Mouse (Mus musculus) T-helper 1 cell (primary cell): ENCODE results near the gene 4930583I09Rik.

Experiments used
- in situ Hi-C: fragments of 300-600 bp; cut with MboI, MseI; formaldehyde crosslinking; loops from one replicate; pipeline ENCODE4 v1.15.1; 2025; ENCODE audit warnings: high pct_unique_total_duplicates

Gene 4930583I09Rik

DNA sequence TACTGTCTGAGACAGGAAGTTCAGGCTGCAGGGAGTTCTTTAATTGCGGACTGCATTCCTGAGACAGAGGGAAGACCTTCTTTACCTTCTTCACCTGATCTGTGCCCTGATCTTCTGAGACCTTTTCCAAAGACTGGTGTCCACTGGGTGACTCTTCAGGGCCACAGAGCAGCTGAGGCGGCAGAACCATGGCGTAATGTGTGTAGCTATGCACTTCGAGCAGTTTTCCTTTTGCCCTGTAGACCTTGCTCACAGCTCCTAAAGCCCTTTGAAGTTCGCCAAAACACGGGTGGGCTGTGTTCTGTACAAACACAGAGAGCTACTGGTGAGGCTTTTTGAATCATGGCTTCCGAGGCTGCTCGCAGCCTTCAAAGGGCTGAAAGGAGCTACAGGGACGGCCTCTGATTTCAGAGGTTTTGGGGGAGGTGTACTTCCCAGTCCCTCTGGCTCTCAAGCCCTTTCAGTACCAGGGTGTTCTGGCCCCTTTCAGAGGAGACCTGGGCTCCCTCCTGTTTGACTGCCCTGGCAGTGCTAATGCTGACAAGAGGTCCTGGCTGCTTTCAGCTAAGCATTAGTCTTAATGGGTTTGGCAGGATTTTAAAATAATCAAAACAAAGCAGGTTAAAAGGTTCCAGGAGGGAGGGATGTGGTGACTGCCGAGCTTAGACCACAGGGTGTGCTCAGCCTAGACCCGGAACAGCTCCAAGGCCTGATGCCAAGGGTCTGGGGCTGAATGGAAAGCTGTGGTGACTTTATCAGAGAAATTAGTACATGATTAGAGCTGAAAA is 33.5 kb downstream of the 4930583I09Rik start:
- in situ Hi-C loops, result no loop called here

DNA sequence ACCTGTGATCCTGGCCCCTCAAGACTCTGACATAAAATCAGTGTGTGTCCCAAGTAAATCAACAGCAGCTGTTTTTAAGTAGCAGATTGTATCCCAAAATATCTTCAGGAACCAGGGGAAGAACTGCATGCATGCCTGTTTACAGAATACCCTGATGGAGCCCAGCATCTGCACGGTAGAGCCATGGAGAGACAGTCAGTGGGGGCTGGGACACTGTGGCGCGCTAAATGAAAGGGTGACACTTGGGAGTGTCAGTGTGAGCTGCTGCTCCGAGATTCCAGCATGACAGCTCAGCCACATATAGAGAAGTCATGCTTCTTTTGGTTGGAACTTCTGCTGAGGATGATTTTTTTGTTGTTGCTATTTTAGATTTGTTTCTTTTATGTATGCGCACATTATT is 43.2 kb downstream of the 4930583I09Rik start:
- in situ Hi-C loops, result no loop called here

DNA sequence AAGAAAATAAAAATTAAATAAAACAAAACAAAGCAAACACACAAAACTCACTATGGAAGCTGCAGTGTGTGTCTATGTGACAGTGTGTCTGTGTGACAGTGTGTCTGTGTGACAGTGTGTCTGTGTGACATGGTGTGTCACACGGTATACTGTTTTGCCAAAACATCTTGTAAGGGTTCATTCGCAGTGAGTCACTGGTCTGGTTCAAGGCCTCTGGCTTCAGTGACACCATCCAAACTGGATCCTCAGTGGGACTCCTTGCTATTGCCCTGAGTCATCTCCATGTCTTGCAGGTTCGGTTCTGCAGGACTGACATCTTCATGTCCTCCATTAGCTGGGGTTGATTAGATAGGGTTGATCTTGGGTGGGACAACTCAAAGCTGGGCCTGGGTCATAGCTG is 43.8 kb downstream of the 4930583I09Rik start:
- in situ Hi-C loops, result no loop called here

DNA sequence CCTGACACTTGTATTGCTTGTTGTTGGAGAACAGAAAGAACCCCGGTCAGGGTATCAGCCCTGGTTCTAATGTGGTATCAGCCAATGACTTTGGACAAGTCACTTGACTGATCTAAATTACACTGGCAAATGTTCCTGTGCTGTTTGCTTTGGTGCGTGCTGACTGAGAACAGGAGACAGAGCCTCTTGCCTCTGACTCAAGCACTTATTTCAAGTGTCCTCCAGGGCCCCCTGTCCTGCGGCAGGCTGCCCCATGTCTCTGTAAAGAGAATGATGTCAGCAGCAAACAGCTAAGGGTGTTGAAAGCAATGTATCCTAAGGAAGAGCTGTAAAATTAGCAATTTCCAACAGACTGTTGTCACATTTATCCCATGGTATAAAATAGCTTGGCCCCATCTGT is 46.7 kb downstream of the 4930583I09Rik start:
- in situ Hi-C loops, result loop anchor here (5.0 kb wide), 1 partner anchor 73 kb away; no protein-coding TSS in a partner anchor

DNA sequence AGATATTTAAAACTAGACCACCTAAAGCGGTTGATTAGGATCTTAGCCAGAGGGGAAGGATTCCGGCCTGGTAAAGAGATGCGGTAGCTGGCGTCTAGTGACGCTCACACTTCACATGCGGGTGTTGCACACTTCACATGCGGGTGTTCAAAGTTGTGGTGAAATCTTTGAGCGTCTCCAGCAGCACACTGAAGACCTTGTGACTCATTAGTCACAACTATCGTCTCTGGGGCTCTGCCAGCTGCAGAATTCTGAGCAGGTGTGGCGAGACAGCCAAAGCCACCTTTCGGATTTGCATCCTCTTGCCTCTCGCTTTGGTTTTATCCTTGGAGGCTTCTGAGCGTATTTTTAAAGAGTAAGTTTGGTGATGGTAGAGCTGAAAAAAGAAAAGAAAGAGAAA is 47.6 kb downstream of the 4930583I09Rik start:
- in situ Hi-C loops, result loop anchor here (5.0 kb wide), 1 partner anchor 74 kb away; no protein-coding TSS in a partner anchor

DNA sequence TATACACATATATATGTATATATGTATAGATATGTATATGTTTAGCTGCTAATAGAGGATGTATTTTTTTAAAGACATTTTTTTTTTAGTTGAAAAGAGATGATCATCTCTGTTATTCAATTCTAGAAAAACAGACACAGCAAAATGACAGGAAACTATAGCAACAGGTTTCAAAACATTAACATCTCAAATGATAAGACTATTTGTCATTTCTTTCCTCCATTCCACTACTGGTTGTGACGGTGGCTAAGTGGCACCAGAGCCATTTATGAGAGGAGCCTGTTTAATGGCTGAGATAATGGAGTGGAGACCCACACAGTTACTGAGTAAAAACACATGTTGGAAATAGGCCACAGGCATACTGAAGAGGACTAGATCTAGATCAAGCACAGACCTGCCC is 49.9 kb downstream of the 4930583I09Rik start:
- in situ Hi-C loops, result loop anchor here (5.0 kb wide), 1 partner anchor 76 kb away; no protein-coding TSS in a partner anchor
